Mouse (Mus musculus) embryonic stem cell, embryonic (primary cell): Measurements from ENCODE around the gene Olfr1415.

Source experiments
- CTCF ChIA-PET, 4 experiments: fragments of 300-600 bp in 2 of 4; fragments of 350-600 bp in 2 of 4; sonication (Branson Sonifier 250); formaldehyde crosslinking; loops; one replicate each; lab custom pipeline; 2022; ENCODE audit warnings: inconsistent platforms in 2 of 4; lab: Charles Lee
- POLR2A ChIA-PET, 4 experiments: fragments of 300-600 bp in 2 of 4; fragments of 350-600 bp in 2 of 4; sonication (Branson Sonifier 250); formaldehyde crosslinking; loops; one replicate each; lab custom pipeline; 2022; ENCODE audit warnings: antibody characterized with exemption in 4 of 4, inconsistent platforms in 1 of 4; lab: Charles Lee

Olfr1415 gene

GRCm38 (mm10) chr1:92441453-92442063, 54.3 kb downstream of the Olfr1415 start:
- CTCF ChIA-PET: no interaction called here
- POLR2A ChIA-PET: interaction anchor here in 3 of 4 experiments (0.7 to 4.8 kb wide), 6 partner anchors 9 to 263 kb away, joined by 3 to 14 read pairs (median 3); partner anchors contain the start of gene Ndufa10 (in 2 of the 3)

- CTCF ChIA-PET: no interaction called here
- POLR2A ChIA-PET: interaction anchor here in 3 of 4 experiments (0.7 to 1.1 kb wide), 5 partner anchors 9 to 228 kb away, joined by 3 to 4 read pairs (median 3); partner anchors contain the start of gene Ndufa10 (in 1 of the 3)
Observed at GRCm38 (mm10) chr1:92440066-92440750, 55.7 kb downstream of the Olfr1415 start.
